Mouse (Mus musculus) brain, adult 10 weeks (tissue): Measurements from ENCODE around the gene Gtdc1. TPM values are rescaled to one million over a fixed set of nuclear protein-coding genes. Genes with fewer than 3 reads are reported as not detected.

Experiments used
- polyA plus RNA-seq: library from polyadenylated mRNA; stranded (reverse); fragments of 350-450 nt; fragmentation: Illumina TruSeq; extraction: RNeasy Lipid Tissue Mini Kit (QIAGEN cat#74804); gene quantifications from one replicate; pipeline ENCODE4 v1.2.3, GENCODE M21; 2015; ENCODE audit warnings: low read depth, low replicate concordance

The Gtdc1 gene
- 75.5 TPM for polyA plus RNA-seq

DNA sequence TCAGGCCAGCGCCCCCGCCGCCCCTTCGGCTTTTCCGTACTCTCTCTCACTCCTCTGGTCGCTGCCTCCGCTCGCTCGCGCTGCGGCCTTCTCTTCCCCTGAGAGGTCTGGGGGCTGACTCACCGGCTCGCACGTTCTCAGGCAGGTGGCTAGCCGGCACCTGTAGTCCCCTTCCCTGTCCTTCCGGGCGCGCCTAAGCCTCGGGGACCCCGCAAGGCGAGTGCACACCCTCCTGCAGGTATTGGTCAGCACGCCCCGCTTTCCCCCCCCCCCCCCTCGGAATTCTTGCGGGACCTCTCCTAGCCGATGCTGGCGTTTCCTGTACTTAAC lies at the start of gene Gtdc1:
Gtdc1 (minus strand) TSS at position 176 of the 330 bp plus-strand sequence.

Other genes starting within 250 kb of the Gtdc1 start
- 47.9 TPM for gene Zeb2, start 189.7 kb upstream of the Gtdc1 start, polyA plus RNA-seq